Mouse (Mus musculus) T-helper 17 cell (primary cell): ENCODE results near the gene Erh.

Source experiments
- in situ Hi-C, 2 experiments: fragments of 300-600 bp; cut with MboI, MseI; formaldehyde crosslinking; loops; 1 replicate in 1 of 2; 2 replicates in 1 of 2; pipeline ENCODE4 v1.15.1; 2025; ENCODE audit warnings: high pct_unique_total_duplicates in 2 of 2

Gene Erh

GRCm38 (mm10) chr12:80643693-80644505, at the start of gene Erh, which contains the start of gene Slc39a9:
TSS of gene Erh (minus strand) at chr12:80644341.
TSS of gene Slc39a9 (plus strand) at chr12:80643883.
- in situ Hi-C loops, result loop anchor here in 1 of 2 experiments (10.0 to 25.0 kb wide), 2 partner anchors 489 to 1782 kb away; partner anchors contain the start of genes Atp6v1d and Eif2s1

GRCm38 (mm10) chr12:80693700-80694099, 49.6 kb upstream of the Erh start:
- in situ Hi-C loops, result no loop called here

GRCm38 (mm10) chr12:80692269-80692972, 48.3 kb upstream of the Erh start, which contains the start of gene Plekhd1:
TSS of gene Plekhd1 (plus strand) at chr12:80692591.
- in situ Hi-C loops, result no loop called here

GRCm38 (mm10) chr12:80691671-80692091, 47.5 kb upstream of the Erh start:
- in situ Hi-C loops, result no loop called here

GRCm38 (mm10) chr12:80689696-80690095, 45.6 kb upstream of the Erh start:
- in situ Hi-C loops, result no loop called here

GRCm38 (mm10) chr12:80687788-80688211, 43.7 kb upstream of the Erh start:
- in situ Hi-C loops, result no loop called here

- in situ Hi-C loops, result no loop called here
Observed at GRCm38 (mm10) chr12:80684316-80684715, 40.2 kb upstream of the Erh start.

- in situ Hi-C loops, result no loop called here
Observed at GRCm38 (mm10) chr12:80683554-80683953, 39.4 kb upstream of the Erh start.

- in situ Hi-C loops, result no loop called here
Observed at GRCm38 (mm10) chr12:80681340-80681739, 37.2 kb upstream of the Erh start.

GRCm38 (mm10) chr12:80673170-80673569, 29.0 kb upstream of the Erh start:
- in situ Hi-C loops, result no loop called here

- in situ Hi-C loops, result no loop called here
Observed at GRCm38 (mm10) chr12:80668391-80668790, 24.2 kb upstream of the Erh start.

- in situ Hi-C loops, result no loop called here
Observed at GRCm38 (mm10) chr12:80663935-80664334, 19.8 kb upstream of the Erh start.

- in situ Hi-C loops, result no loop called here
Observed at GRCm38 (mm10) chr12:80662322-80662721, 18.2 kb upstream of the Erh start.

GRCm38 (mm10) chr12:80658661-80659060, 14.5 kb upstream of the Erh start:
- in situ Hi-C loops, result no loop called here

- in situ Hi-C loops, result no loop called here
Observed at GRCm38 (mm10) chr12:80654659-80655025, 10.5 kb upstream of the Erh start.

- in situ Hi-C loops, result no loop called here
Observed at GRCm38 (mm10) chr12:80653951-80654658, 10.0 kb upstream of the Erh start.

GRCm38 (mm10) chr12:80646377-80646776, 2.2 kb upstream of the Erh start:
- in situ Hi-C loops, result loop anchor here in 1 of 2 experiments (5.0 to 25.0 kb wide), 3 partner anchors 179 to 1784 kb away; partner anchors contain the start of genes Atp6v1d and Eif2s1

- in situ Hi-C loops, result loop anchor here in 1 of 2 experiments (10.0 to 25.0 kb wide), 2 partner anchors 490 to 1782 kb away; partner anchors contain the start of genes Atp6v1d and Eif2s1
Observed at GRCm38 (mm10) chr12:80644506-80644868, 346 bp upstream of the Erh start.

- in situ Hi-C loops, result loop anchor here in 1 of 2 experiments (10.0 to 25.0 kb wide), 2 partner anchors 488 to 1781 kb away; partner anchors contain the start of genes Atp6v1d and Eif2s1
Observed at GRCm38 (mm10) chr12:80642725-80643692, 1.1 kb downstream of the Erh start.

GRCm38 (mm10) chr12:80631790-80632189, 12.4 kb downstream of the Erh start:
- in situ Hi-C loops, result loop anchor here in 1 of 2 experiments (25.0 kb wide), 1 partner anchor 1769 kb away; the partner anchor contains the start of genes Atp6v1d and Eif2s1
